Mouse (Mus musculus) liver, adult (tissue): ENCODE measurements around the gene Sfrp5.

ENCODE experiments used
- GATA4 ChIP-seq: IDR thresholded peaks from 2 replicates; pipeline ENCODE4 v1.6.1; 2014; ENCODE audit warnings: mild to moderate bottlenecking, low read length; ENCODE audit not compliant: insufficient replicate concordance

Sfrp5 gene

DNA sequence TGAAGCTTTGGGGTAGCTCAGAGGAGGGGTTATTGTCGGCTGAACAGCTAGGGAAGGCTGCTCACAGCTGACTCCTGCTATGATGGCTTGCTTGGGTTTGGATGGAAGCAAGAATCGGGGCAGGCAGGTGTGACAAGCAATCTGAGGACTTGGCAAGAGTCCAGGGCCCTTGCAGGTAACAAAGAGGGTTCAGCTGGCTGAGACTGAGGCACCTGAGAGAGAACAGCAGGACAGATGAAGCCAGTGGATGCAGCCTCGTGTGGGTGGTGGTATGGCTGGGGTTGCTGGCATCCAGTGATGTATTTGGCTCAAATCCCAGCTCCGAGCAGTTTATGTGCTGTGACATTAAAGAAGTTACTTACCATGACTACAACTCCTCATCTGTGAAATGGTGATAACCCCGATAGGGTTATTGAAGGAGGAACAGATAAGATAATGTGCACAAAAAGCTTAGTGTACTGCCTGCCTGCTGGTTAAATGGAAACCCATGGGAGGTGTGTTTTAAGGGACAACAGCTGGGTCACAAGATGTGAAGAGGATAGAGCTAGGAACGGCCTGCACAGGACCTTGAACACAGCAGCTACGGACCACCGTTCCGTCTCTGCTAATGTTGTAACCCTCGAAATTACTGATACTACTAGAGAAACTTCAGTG lies 32.6 kb downstream of the Sfrp5 start:
- TF ChIP-seq GATA4: no peak

DNA sequence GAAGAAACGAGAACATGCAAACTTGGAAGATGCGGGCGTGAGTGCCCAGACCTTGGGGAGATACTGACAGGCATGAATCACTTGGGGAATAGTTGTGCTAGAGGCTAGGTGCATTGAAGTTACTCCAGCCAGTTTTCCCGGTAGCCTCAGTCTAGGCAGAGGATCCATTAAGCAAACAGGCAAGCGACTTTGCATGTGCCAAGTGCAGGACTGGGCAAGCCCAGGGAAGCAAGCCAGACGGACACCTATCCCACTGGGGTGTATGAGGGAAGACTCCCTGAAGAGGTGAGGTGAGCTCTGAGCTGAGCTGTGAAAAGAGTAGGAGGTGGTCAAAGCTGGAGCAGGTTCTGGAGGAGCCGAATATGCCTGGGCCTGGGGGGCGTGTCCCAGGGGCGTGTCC lies 34.6 kb downstream of the Sfrp5 start:
- no peak for TF ChIP-seq GATA4

DNA sequence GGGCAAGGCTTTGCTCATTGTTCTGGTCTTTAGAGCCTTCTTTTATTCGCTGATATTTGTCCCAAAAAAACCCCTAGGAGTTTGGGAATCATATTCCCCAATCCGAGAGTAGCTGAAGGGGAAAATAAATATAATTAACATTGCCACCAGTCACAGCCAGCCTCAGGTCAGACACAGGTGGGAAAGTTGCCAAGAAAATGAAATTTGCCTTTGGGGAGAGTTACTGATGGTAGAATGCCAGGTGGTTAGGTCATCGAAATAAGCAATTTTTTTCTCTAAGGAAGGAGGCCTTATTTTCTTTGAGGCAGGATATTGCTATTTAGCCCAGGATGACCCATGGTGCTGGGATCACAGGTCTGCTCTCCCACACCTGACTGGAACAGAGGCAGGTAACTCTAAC lies 35.3 kb downstream of the Sfrp5 start:
- TF ChIP-seq GATA4: no peak

GRCm38 (mm10) chr19:42166130-42166529 lies 35.9 kb downstream of the Sfrp5 start:
- no peak for TF ChIP-seq GATA4

GRCm38 (mm10) chr19:42164188-42164587 lies 37.9 kb downstream of the Sfrp5 start:
- no peak for TF ChIP-seq GATA4

GRCm38 (mm10) chr19:42163764-42164163 lies 38.3 kb downstream of the Sfrp5 start, which contains the start of gene Zfyve27:
Zfyve27 (plus strand) TSS chr19:42163951.
- no peak for TF ChIP-seq GATA4

DNA sequence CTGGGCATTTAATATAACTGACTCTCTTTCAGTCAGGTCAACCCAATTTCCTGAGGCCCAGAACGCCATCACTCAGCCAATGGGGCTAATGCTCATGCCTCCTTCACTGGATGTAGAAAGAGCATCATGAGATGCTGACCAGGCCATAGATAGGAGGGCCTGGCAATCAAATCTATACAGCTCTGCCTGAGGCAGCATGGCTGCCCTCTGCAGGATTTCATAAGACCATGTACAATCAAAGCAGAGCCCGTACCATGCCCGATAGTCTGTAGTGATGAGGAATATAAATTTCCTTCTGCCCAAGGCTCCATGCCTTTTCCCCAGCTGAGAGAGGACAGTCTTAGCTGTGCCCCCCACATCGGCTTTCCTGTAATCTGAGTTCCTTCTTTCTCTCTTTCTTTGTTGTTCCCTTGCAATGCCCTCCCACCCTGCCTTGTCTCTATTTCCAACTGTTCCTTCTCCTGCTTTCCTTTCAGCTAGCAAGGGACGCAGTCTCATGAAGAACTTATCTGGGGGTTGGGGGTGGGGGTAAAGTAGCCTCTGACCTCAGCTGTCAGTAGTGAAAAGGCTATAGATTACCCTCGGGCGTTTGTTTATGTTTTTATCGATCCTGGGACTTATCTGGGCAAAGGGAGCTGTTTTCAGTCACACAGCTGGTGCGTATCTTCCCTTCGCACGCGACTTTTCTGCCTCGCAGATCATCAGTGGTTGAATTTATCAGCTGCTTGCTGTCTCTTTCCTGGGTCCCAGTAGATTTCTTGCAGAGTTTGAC lies 43.6 kb downstream of the Sfrp5 start:
- no peak for TF ChIP-seq GATA4

DNA sequence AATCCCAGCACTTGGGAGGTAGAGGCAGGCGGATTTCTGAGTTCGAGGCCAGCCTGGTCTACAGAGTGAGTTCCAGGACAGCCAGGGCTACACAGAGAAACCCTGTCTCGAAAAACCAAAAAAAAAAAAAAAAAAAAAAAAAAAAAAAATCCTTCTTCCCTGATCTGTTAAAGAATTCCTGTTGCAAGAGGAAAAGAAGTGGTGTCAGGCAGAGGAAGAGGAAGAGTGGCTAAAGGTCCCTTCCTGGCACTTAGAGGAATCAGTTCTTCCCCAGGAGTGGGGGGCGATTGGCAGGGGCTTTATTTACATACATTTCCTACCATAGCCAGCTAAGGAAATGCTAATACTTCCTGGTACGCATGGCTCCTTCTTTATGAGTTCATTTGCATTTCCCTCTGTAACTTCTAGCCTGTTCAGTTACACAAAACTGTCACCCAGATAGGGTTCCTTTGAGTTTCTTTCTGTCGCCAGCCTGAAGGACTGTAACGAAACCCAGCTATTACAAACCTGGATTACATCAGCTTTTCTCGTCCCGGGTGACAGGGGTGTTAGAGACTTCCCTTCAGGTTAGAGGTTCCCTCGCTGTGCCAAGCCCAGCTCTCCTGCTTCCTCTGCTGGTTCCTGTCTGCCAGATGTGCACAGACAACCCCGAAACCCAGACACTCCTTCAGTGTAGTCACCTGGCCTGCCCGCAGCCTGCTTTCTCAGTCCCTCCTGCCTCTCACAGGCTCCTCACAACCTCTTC lies 44.4 kb downstream of the Sfrp5 start:
- no peak for TF ChIP-seq GATA4

GRCm38 (mm10) chr19:42151990-42152389 lies 50.1 kb downstream of the Sfrp5 start:
- no peak for TF ChIP-seq GATA4

- TF ChIP-seq GATA4: no peak
These were observed 53.5 kb downstream of the Sfrp5 start for GRCm38 (mm10) chr19:42148569-42148860.
